Mouse (Mus musculus) induced T-regulatory cell, adult 2 months (primary cell): ENCODE measurements around the gene Padi4.

Experiments
- DNase-seq: peaks from one replicate; pipeline ENCODE4 v3.0.0-alpha.2; 2012; ENCODE audit warnings: low read depth

Padi4 gene

GRCm38 (mm10) chr4:140774025-140774800 lies at the start of gene Padi4:
Gene Padi4, minus strand, starts transcription at chr4:140774236.
- DNase-seq = no peak

GRCm38 (mm10) chr4:140821988-140822387 lies 48.0 kb upstream of the Padi4 start:
- peak; percentile 76 for DNase-seq

DNA sequence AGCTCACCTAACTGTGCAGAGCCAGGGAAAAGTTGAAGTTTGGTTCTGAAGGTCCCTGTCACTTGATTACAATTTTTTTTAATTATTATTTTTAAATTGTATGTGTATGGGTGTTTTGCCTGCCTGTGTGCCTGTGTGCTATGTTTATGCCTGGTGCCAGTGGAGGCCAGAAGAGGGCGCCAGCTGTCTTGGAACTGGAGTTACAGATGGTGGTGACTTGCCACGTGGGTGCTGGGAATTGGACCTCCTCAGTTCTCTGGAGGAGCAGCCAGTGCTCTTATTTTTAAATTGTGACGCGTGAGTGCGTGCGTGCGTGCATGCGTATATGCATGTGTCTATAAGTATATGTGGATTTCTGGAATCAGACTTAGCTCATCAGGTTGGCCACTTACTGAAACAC lies 43.4 kb upstream of the Padi4 start:
- DNase-seq = peak; percentile 33

GRCm38 (mm10) chr4:140815996-140816917 lies 42.2 kb upstream of the Padi4 start:
- DNase-seq = peak; percentile 86

GRCm38 (mm10) chr4:140815496-140815895 lies 41.5 kb upstream of the Padi4 start:
- peak; percentile 76 for DNase-seq

GRCm38 (mm10) chr4:140814241-140815225 lies 40.5 kb upstream of the Padi4 start:
- DNase-seq = peak; percentile 75

DNA sequence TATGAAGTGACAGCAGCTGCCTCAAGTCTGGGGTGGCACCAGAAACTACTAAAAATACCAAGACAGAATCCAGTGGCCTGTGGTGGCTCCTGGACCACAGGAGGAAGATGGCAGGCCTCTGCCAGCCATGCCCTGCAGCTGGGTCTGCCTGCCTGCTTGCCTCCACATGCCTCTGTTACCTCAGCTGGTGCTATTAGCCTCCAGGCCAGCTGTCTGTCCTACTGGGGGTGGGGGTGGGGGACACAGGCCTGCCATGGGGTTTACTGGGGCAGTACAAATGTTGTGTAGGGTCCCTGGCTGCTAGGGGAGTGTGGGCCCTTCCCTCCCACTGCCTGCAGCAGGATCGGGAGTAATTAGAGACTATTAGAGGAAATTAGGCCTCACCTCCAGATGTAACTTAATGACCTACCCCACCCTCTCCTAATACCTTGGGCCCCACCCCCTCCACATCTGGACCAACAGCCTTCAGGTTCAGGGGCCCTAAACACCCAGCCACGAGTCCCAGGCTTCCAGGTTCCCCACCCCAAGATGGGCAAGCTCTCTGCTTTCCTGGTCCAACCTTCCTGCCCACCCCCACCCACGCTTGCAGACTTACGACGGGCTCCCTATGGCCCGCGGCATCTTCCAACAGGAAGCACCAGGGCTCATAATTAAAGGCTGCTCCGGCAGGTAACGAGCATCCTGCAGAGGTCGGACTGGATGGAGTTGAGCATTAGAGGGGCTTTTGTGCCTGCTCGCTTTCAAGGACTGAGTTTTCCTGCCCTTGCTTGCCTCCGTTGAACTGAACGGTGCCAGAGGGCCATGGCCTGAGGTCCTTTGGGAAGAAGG lies 39.5 kb upstream of the Padi4 start:
- peak; percentile 10 for DNase-seq

GRCm38 (mm10) chr4:140812609-140813008 lies 38.6 kb upstream of the Padi4 start:
- DNase-seq = peak; percentile 29

DNA sequence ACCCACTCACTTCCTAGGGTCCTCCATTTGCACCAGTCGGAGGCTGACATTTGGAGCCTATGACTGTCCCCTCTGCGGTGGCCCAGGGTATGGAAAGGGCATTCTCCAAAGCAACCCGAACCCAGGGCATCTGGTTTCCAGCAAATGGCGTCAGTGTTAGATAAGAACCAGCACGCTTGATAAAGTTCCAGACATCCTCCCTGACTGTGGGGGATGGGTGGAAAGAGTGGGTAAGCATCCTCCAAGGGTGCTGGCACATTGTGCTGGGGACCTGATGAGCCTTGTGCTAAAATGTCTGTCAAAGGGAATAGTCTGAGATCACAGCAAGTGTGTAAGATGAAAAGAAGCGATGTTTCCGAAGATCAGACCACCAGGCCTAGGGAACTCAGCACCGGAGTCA lies 38.2 kb upstream of the Padi4 start:
- peak; percentile 32 for DNase-seq

GRCm38 (mm10) chr4:140810458-140811260 lies 36.6 kb upstream of the Padi4 start, which contains the start of gene Padi3:
Gene Padi3, minus strand, starts transcription at chr4:140810648.
- DNase-seq = peak; percentile 66

- no peak for DNase-seq
These were observed 35.1 kb upstream of the Padi4 start for GRCm38 (mm10) chr4:140809118-140809517.

DNA sequence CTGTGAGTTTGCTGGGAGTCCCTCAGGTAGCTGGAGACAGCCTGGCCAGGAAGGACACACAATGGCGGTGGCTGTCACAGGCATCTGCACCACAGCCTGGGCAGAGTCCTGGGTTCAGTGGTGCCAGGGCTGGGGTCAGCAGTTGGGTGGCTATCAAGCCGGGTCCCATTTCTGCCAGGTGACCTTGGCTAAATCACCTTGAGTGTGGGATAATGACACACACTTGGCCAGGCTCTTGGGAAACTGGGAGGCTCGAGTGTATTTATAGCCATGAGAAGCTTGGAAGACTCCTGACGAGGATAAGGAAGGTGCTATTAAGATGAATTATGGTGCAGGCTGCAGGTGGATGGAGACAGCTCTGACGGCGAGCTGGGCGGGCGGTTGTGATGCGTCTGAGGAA lies 30.6 kb upstream of the Padi4 start:
- DNase-seq = no peak

DNA sequence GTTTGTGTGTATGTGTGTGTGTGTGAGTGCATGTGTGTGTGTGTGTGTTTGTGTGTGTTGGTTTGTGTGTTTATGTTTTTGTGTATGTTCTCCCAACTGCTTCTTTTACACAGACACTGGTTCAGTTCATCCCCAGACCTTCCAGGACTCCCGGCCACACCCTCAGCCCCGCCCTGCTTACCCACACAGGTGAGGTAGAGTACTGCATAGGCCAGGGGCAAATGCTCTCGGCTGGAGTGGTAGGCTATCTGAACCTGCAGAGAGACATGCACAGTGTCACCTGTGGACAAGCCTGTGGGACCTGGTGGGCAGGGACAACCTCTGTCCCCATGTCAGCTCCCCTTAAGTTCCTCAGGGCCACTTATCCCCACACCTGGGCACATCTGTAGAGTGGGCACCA lies 27.3 kb upstream of the Padi4 start:
- DNase-seq = no peak

DNA sequence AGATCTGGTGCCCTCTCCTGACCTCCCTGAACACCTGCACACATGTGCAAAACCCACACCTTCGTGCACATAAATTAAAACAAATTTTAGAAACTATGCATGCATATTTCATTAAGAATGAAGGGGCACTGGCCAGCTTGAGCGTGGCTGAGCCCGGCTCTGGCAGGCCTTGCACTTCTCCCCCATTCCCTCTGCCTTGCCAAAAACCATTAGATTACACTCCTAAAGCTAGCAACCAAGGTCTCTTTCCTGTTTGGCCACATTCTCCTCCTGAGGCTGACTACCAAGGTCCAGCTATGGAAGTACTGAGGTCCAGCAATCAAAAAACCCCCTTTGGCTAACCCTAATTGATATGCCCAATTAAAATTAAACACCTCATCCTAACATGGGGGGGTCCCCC lies 22.8 kb upstream of the Padi4 start:
- no peak for DNase-seq

- no peak for DNase-seq
These were observed 20.6 kb upstream of the Padi4 start for GRCm38 (mm10) chr4:140794678-140795077.

GRCm38 (mm10) chr4:140793795-140794194 lies 19.8 kb upstream of the Padi4 start:
- no peak for DNase-seq

- DNase-seq = no peak
These were observed 18.5 kb upstream of the Padi4 start for GRCm38 (mm10) chr4:140792584-140792983.

- no peak for DNase-seq
These were observed 17.0 kb upstream of the Padi4 start for GRCm38 (mm10) chr4:140791071-140791470.

GRCm38 (mm10) chr4:140789983-140790382 lies 15.9 kb upstream of the Padi4 start:
- DNase-seq = no peak

GRCm38 (mm10) chr4:140788983-140789382 lies 14.9 kb upstream of the Padi4 start:
- DNase-seq = peak; percentile 82
